Mouse (Mus musculus): ENCODE measurements around the gene Sigmar1.
A peak's percentile ranks its signal among the peaks of the same experiment; 100 is the strongest.

The Sigmar1 gene

DNA sequence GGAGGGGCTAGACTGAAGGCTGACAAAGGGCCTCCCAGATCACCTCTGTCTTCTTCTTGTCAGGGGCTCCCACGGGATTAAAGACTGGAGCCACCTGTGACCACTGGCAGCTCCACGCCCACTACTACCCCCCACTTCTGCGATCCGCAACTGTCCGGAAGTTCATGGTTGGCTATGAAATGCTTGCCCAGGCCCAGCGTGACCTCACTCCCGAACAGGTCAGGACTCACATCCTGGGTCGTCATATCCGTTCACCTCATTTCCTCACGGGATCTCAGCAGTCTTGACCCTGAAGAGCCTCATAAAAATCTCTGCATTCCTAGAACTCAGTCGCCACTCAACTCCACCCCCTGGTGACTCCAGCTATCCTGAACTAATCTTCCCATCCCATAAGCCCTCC, 2.1 kb upstream of the Sigmar1 start:
- no peak for DNase-seq (ENCODE audit: extremely low read depth, insufficient read length, low spot score)

DNA sequence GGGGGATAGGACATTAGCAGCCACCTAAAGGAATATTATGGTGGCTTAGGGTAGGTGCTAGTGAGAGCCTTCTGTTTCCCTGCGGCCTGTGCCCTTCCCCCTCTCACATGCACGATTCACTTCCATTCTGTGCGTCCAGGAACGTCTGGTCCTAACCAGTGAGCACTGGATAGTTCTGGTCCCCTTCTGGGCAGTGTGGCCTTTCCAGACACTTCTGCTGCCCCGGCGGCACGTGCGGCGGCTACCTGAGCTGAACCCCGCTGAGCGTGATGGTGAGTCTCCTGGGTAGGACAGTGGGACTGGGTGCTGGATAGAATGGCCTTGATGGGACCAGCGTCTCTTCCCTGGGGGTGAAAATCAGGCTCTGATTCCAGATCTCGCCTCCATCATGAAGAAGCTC, 1.4 kb upstream of the Sigmar1 start:
- no peak for DNase-seq (ENCODE audit: extremely low read depth, insufficient read length, low spot score)

DNA sequence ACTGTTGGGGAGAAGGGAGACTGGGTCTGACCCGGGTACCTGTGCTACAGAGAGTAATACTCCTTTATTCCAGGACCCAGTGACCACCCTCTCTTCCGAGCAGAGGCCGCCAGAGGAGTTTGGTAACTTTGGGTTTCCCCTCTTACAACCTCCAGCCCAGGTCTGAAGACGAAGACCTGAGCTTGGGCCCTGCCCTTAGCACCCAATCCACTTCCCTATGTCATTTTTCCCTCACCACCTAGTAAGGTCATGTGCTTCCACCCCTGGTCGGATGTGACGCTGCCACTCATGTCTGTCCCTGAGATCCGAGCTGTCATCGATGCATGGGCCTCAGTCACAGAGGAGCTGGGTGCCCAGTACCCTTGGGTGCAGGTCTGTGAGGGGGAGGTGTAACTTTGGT, 483 bp upstream of the Sigmar1 start:
- DNase-seq (ENCODE audit: extremely low read depth, insufficient read length, low spot score) = no peak

DNA sequence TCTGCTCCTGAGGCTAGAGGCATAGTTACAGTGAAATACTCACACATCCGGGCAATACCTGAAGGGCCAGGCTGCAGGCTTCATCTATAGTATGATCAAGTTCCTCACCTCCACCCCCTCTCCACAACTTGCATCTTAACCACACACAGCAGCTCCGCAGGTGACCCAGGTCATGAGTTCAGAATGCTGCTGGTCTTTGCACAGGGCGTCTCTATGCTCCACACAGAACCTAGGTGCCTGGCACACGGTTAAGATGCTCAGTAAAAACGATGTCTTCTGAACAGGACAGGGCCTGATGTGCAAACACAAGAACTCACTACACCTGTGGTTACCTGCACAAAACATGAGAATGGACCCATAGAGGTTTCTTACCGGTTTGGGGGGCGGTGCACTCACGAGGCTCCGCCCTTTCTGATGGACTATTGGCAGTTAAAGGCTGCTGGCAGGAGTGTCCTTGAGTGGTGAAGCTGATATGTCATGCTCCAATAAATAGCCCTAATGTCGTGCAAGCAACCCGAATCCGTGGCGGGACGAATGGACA, 1.1 kb downstream of the Sigmar1 start, which contains the start of gene Galt:
Gene Galt, plus strand, starts transcription at position 432 of the 541 bp plus-strand sequence.
- no peak for DNase-seq (ENCODE audit: extremely low read depth, insufficient read length, low spot score)

DNA sequence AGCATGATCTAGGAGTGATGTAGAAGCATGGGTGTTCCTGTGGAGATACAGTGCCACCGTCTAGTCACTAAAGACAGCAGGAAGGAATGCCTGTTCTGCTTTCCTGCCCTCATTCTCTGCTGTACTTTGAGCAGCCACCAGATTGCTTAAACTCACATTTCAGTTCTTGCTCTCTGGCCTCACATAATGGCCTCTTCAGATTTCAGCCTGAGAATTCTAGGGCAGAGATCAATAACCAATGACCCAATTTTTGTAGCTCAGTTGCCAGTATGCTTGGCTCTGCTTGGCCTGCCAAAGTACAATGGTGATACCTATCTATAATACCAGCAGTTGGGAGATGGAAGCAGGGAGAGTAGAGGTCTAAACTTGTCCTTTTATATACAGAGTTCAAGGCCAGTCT, 10.9 kb downstream of the Sigmar1 start:
- DNase-seq (ENCODE audit: extremely low read depth, insufficient read length, low spot score) = no peak

DNA sequence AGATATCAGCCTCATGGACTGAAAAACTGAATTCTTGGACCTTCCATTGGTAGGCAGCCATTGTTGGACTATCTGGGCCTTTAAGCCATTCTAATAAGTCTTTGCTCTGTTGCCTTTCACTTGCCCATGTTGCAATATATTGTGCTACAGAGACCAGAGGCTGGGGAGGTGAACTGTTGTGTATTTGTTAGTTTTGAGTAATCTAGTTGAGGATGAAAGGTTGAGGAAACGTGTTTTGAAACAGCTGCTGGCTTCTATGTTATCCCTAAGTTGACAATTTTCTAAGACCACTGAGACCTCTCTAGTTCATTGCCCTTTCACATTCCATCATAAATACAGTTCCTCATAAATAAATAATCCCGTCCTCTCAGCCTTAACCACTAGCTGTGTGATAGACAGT, 11.8 kb downstream of the Sigmar1 start:
- no peak for DNase-seq (ENCODE audit: extremely low read depth, insufficient read length, low spot score)

DNA sequence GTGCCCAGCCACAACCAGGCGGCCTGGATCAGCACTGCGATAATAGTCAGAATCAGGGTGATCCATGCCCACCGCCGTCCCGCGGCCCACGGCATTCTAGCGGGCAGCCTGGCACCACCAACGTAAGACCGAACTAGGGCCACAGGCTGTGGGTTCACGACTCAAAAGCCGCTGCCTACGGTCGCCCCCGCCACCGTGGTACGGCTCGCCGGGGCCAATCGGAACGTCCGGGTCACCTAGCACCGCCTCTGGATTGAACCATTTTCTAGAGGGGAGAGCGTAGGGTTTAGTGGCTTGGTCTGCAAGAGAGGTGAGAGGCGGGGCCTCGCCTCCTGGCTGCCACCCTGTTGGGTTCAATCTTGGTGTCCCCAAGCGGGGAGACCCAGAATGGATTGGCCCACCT, 14.8 kb downstream of the Sigmar1 start:
- DNase-seq (ENCODE audit: extremely low read depth, insufficient read length, low spot score) = peak; percentile 100

DNA sequence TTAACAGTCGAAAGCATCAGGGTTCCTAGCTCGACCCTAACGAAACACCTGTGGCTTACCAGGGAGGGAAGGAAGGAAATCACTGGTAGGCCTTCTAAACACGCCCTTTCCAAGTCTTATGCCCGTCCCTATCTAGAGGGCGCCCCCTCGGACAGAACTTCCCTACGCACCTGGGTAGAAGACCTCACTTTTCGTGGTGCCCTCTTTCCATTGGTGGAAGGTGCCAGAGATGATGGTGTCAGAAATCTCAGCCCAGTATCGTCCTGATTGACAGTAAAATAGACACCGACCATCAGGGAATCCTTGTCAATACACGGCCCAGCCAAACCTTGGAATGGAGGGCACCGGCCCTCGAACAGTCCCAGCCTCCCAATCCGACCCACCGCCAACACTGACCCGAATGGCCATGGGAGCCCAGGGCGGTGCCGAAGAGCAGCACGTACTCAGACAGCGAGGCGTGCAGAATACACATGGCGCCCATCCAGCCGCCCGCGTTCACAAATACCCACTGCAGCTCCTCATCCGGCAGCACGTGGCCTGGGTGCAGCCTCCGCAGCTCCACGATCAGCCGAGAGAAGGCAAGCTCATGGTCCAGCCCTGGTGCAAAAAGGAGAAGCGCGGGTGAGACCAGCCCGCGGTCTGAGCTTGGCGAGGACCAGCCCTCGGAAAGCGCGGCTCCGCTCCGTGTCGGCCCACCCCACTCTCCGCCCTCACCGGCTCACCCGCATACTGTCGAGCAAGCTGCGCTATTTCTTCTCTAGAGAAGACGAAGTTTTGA, 15.4 kb downstream of the Sigmar1 start:
- no peak for DNase-seq (ENCODE audit: extremely low read depth, insufficient read length, low spot score)

DNA sequence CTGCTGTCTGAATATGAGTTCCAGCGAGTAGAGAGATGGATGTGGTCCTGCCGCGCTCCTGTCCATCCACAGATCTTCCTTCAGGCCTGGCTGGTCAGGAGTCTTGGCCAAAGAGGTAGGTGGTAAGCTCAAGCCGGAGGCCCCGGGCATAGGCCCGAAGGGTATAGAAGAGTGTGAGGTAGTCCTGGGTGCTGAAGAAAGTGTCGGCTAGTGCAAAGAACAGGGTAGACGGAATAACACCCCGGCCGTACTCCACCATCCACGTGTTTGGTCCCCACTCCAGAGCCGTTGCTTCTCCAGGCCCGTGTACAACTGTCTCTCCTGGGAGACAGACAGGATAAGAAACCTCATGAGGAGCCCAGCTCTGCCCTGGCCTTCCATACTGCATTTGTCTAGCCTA, 16.7 kb downstream of the Sigmar1 start:
- DNase-seq (ENCODE audit: extremely low read depth, insufficient read length, low spot score) = no peak

DNA sequence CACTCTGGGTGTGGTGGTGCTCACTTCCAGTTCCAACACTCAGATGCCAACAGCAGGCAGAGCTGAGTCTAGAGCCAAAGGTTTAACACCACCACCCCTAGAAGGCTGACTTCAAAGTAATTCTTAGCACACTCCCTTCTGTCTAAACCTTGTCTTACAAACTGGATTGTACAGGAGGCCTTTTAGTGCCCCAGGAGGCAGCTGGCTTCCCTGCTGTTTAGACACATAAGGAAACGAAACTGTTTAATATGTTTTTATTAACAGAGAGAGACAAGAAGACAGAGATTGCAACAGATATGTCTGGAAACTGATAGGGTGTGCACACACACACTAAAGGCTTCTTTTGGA, 17.7 kb downstream of the Sigmar1 start:
- no peak for DNase-seq (ENCODE audit: extremely low read depth, insufficient read length, low spot score)

DNA sequence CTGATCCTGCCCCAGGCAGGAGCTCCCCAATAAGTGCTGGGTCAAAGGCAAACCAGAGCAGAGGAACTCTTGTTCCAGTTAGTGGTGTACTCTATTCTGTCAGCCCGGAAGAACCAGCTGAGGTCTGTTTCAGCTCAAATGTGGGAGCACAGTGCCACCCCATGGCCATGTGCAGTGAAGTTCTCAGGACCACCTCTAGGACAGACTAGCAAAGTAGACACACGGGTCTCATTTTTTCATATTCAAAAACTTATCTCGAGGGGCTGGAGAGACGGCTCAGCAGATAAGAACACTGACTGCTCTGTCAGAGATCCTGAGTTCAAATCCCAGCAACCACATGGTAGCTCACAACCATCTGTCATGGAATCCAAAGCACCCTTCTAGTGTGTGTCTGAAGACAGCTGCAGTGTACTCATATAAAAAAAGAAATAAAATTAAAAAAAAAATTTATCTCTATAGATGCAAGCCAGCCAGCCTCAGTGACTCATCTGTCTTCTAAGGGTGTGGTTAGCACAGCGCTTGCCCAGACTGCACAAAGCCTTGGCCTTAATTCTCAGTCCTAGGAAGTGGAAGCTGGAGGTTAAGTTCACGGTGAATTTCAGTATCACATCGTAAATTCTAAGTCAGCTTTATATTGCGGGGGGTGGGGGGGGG, 18.2 kb downstream of the Sigmar1 start:
- peak; percentile 52 for DNase-seq (ENCODE audit: extremely low read depth, insufficient read length, low spot score)

DNA sequence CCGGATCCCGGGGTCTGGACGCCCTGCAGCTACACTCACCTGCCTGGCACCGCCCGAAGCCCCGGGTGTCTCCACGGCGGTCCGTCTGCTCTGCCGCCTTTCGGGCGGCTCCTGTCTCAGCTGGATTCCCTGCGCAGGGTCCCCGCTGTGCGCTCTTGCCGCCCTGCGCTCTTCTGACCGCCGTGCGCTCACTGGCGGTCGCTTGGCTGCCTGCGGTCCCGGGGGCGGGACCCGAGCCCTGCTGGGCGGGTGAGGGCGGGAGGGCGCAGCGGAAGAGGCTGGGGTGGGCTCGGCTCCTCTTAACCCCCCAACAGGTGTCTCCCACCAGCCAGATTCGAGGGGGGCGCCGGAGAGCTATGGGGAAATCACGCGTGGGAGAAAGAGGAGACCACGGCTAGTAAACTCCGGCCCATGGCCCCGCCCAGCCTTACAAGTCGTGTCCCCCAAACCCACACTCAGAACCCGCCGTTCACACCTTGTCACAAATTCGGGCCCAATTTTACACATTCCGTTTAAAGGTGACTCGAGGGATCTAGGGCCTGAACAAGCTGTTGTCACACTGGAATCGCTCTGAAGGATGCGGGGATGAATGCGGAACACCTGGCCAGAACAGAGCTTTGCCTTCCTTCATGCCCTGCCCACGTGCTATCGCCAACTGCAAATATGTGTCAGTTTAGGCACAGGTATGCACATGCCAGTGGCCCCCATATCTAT, 24.7 kb downstream of the Sigmar1 start, which contains the start of gene Arid3c:
Gene Arid3c, minus strand, starts transcription at position 91 of the 714 bp plus-strand sequence.
- DNase-seq (ENCODE audit: extremely low read depth, insufficient read length, low spot score) = no peak

DNA sequence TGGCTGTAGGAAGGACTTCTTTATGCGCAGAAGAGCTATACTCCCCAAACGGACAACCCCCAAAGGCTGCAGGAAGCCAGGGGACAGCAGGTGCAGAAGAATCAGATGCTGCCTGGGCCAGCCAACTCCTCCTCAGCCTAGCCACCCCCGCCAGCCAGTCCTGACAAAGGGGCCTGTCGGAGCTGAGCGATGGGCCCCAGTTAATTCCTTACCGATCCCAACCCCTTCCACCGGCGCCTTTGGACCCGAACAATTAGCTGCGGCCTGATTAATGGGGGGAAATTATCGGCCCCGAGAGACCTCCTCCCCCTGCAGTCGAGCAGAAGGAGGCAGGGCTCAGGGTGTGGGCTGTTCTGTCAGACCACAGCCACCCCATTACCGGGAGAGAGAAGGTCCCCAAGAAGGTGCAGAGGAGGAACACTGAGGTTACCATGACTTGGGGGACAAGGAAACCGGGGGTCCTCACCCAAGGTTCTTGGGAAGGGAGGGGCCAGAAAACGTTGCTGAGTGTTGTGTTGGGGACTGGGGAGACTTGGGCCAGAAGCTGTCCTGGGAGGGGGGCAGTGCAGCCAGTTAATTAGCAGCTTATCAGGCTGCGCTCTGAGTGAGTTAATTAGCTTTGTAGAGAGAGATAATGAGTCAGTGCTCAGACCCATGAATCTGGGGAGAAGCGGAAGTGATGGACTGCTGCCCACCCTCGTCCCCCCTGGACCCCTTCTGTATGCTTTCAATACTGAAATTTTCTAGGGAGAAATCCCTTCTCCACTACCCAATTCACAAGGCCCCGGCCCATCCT, 28.9 kb downstream of the Sigmar1 start:
- DNase-seq (ENCODE audit: extremely low read depth, insufficient read length, low spot score) = no peak

DNA sequence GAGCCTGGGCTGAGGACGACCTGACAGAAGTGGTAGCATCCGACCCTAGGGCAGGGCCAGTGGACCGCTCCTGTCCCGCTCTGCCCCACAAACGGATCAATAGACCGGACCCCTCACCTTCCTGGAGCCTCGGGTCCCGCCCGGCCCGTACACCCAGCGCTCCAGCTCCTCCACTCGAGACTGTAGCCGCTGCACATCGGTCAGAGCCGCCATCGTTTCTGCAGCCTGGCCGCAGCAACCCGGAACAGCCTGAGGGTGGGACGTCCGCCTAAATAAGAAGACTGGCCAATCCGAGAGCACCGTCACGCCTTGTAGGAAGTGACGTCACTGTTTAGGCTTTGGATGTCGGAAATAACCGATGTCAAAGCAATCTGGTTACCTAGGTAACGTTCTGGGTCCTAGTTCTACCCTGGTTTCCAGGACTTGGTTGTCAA, 33.0 kb downstream of the Sigmar1 start, which contains the start of gene Dctn3:
Gene Dctn3, minus strand, starts transcription at position 253 of the 434 bp plus-strand sequence.
- DNase-seq (ENCODE audit: extremely low read depth, insufficient read length, low spot score) = peak; percentile 84

DNA sequence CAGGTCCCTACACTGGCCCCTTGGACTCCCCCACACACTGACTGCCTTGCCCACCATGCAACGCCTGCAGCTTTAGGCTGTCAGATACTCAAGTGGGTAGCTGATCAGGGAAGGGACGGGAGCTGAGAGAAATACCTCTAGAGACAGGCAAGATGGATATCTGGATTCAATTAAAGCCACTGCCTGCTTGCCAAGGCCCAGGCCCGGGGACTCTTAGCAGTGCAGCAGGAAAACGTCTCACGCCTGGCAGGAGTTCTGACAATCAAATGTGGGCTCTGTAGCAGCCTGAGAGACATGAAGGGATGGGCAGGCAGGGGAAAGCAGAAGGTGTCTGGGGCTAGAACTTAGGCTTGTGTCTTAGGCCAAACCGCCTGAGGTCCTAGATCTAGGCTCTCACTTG, 39.1 kb downstream of the Sigmar1 start:
- no peak for DNase-seq (ENCODE audit: extremely low read depth, insufficient read length, low spot score)

DNA sequence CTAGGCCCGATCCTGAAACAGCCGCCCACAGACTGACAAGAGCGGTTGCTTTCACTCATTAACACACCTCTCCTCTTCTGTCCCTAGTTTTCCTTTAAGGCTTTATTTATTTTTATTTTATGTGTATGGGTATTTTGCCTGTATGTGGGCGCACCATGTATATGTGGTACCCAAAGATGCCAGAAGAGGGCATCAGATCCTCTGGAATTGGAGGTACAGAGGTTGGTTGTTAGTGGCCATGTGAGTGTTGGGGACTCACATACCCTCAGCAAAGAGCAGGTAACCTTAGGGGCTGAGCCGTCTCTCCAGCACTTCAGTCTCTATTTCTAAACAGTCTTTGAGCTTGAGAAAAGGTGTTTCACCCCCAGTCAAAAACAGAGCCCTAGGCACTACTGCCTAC, 40.4 kb downstream of the Sigmar1 start:
- DNase-seq (ENCODE audit: extremely low read depth, insufficient read length, low spot score) = no peak

DNA sequence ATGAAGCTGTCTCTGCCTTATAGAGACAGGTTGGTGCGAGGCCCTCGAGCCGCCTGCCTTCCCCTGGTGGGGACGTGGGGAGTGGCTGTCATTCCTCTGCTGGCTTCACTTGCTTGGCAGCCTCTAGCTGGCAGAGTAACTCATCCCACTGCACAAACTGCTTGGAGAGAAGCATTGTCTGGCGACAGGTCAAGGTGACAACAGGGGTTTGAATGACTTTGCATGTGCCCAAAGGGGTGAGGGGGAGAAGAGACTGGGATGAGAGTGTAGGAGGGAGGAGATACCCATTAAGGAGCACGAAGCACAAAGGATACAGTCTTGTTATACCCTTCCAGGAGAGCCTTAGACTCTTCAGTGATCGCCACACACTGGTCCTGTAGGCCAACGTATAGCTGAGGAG, 40.9 kb downstream of the Sigmar1 start:
- DNase-seq (ENCODE audit: extremely low read depth, insufficient read length, low spot score) = no peak

DNA sequence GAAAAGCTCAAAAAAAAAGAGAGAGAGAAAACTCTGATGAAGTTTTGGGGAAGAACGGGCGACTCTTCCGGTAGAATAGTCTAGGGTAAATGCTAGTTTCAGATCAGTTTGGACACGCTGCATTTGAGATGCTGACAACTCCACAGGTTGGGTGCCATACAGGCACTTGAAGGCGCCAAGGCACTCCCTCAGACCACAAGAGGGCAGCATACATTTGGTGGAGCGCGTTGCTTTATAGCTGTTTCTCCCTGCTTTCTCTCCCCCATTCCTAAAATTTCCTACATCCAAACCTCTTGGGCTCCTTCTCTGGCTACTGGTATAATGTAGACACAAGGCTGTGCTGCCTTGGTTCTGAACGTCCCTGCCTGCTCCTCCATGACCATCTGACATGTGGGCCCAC, 41.7 kb downstream of the Sigmar1 start:
- no peak for DNase-seq (ENCODE audit: extremely low read depth, insufficient read length, low spot score)

DNA sequence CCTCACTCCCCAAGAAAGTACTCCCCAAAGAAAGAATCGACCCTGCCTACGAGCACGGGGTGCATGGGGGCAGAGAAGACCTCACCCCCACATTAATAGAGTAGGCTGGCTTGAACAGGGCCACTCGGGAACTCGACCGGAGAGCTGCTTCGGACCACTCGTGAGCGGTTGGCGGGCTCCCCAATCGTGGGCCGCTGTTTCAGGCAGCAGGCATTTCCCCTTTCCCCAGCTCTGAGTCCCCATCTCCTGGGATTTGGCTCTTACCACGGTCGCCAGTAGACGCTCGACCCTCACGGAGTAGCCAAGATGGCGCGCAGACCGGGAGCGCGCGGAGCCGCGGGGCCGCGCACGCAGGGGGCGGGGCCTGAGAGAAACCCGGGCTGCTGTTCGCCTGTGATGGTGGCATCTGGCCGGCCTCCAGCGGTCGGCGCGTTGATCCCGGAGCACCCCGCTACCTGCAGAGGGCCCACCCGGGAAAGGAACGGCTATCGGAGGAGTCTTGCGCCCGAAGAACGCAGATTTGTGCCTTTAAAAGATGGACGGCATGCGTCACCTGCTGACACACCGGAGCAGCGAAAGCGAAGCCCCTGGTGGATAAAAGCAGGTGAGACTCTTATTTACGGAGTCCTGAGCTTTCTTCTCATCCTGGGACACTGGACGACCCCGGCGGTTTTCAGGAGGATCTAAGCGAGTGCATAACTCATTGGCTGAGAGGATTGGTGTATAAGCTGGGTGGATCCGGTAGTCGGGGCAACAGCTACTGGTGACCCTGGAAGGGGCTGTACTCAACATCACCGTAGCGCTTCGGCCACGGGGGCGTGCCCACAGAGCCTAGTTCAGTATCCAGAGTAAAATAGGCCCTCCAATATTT, 42.5 kb downstream of the Sigmar1 start, which contains the start of gene Rpp25l:
Gene Rpp25l, minus strand, starts transcription at position 338 of the 871 bp plus-strand sequence.
- peak; percentile 94 for DNase-seq (ENCODE audit: extremely low read depth, insufficient read length, low spot score)
